Mouse (Mus musculus): ENCODE results near the gene Ankrd1.

The Ankrd1 gene

DNA sequence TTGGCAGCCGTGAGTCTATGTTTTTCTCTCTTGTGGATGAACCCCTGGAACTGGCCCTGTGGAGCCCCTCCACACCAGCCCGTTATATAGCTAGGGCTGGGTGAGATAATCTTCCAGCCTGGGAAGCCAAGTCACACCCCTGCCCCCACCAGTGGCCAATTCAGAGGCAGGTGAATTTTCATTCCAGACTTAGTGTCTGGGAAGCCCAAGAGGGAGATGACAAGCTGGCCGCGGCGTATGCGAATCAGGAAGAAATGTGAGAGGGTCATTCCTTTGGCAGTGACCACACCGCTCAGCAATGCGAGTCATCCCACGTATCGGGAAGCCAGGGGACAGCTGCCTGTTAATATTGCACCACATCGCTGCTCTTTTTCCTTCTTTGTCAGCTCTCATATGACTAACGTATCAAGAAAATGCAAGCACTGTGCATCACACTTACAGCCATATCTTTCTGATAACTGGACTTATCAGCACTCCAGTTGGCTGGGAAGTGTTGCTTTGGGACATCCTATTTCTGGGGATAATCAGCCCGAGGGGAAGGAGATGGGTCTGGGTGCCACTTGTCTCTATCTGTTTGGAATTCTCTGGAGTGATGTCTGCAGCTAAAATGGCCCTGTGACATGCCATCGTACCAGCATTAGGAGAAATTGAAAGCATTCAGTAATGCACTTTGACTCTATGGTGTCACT lies at the start of gene Ankrd1:
Gene Ankrd1, minus strand, starts transcription at position 317 of the 689 bp plus-strand sequence.
- no peak for DNase-seq

DNA sequence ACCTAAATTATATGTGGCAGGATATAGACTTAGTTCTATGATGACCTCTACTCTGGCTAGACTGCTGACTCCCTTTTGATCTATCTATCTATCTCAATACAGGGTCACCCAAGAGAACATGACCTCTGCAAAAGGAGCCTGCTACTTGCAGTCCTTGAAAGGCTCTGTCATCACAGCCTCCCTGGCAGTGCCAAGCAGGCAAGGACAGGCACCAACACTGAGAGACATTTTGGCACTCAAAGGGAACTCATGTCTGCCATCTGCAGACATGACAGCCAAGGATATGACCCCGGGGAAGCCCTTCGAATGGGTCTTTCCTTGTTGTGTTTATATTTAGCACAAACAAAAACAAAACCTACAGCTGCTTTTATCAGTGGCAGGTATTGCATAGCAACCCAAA lies 49.2 kb upstream of the Ankrd1 start:
- DNase-seq: no peak

DNA sequence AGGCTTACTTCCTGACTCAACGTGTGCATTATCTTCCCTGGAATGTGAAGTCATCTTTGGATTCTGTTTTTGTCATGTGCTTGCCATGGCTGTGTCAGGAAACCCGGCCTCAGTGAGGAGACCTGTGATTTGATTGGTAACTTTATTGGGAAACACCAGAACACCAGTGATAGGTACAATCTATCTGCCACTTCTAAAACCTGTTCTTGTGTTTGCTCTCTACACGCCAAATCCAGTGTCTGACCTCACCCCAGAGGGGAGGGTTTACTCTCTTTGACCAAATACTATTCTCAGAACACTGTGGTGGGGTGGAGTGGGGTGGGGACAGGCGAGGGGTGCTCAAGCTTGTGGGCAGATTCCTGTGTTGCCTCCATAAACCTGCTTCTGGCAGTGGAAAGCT lies 48.2 kb upstream of the Ankrd1 start:
- no peak for DNase-seq

DNA sequence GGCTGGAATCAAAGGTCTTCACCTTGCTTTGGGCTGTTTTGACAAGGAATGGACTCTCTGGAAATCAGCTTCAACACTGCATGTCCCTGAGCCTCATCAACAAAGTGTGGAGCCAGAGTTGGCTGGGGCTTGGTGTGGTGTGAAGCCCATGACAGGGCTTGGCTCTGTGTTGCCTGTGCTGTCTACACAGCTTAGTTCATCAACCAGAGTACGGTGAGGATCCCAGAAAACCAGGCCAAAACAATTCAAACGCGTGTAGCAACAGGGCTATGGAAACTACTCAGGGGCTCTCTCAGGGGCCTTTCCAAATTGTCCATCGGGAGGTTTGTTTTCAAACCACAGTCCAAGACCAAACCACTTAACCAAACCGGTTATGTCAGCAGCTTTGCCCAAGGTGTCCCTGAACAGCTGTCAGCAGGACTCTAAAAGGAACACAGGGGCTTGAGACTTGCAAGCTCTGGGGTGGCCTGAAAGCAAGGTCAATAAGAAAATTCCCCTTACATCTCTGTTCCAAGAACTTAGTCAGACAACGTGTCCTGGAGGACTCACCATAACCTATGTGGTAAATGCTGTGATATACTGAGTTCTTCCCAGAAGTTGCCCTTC lies 47.5 kb upstream of the Ankrd1 start:
- no peak for DNase-seq

DNA sequence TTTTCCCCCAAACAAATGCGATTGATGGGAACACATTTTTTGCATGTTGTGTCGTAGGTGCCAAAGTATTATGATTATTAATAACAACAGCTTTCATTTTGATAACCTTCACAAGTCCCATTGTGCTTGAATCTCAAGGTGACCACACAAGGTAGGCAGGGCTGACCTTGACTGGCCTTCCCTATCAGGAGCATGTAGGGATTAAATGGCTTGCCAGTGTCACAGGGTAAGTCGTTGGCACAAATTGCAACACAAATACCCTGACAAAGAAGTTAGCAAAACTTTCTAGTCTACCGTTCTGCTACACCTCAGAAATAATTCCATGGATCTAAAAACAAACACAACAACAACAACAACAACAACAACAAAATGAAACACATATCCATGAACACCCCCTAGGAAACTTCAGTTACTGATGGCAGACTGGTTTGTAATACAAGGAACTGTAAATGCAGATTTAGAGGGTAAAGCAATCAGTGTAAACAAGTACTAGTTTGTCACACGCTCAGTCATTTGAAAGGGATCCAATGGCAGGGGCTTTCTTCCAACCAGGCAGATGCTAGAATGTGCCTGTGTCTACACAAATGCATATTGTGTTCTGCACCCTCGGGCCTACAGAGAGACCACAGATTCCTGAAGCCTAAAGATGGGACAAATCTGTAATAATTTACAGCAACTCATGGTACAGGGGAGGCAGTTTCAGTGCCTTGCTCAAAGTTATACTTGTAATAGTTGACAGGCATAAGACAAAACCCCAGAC lies 46.7 kb upstream of the Ankrd1 start:
- DNase-seq: no peak

DNA sequence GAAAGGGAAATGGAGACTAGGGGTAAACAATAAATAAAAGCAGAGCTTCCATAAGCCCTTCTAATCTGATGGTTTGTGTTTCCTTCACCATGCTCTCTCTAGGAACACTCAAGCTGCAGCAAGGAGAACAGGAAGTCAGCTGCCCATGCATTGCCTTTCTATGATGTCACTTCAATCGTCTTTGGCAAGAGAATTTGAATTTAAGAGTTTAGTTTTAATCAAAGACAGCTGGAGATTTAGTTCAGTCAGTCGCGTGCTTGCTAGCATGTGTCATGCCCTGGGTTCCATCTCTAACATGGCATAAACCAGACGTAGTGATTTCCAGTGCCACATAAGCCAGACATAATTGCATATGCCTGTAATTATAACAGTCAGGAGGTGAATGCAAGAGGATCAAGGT lies 45.5 kb upstream of the Ankrd1 start:
- no peak for DNase-seq

DNA sequence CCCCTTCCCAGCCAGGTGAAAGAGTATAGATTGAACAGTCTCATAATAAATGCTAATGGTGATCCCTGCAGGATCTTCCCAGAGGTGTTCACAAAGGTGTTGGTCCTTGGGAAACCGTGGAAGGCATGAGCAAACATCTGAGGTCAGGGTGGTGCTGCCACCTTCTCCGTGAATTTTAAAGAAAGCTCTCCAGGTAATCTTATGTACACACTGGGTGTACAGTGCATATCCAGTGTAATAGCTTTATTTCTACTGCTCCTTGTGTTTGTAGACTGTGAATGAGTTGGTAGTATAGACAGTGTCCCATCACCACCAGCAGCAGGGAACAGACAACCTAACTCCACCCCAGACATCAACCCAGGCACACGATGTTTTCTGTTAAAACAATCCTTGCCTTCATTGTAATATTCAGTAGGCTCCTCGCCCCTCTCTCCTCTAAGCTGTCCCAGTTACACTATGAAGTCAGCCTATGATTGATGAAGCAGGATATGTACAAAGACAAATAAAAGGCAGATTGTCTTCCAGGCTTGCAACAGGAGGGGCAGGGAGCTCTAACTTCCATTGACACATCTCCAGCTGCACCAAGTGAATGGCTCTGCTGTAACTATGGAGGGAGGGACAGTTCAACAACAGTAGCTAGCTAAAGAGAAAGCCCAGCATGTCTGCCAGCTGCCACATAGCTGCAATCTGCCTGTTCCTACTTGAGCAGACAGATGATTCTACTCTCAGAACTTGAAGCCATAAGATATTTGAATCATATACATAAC lies 30.5 kb upstream of the Ankrd1 start:
- DNase-seq: no peak

DNA sequence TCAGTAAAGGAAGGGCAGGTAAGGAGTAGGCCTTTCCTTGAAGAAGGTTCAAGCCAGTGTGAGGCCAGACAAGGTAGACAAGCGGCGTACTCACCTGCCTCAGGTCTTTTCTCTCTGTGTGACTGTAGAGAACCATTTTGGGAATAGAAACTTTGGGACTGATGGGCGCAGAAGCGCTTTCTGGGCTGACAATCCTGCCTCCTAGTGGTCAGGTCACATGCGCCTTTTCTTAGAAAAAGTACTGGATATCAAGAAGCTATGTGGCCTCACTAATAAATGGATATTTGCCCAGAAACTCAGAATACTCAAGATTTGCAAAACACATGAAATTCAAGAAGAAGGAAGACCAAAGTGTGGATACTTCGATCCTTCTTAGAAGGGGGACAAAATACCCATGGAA lies 28.7 kb upstream of the Ankrd1 start:
- DNase-seq: no peak

DNA sequence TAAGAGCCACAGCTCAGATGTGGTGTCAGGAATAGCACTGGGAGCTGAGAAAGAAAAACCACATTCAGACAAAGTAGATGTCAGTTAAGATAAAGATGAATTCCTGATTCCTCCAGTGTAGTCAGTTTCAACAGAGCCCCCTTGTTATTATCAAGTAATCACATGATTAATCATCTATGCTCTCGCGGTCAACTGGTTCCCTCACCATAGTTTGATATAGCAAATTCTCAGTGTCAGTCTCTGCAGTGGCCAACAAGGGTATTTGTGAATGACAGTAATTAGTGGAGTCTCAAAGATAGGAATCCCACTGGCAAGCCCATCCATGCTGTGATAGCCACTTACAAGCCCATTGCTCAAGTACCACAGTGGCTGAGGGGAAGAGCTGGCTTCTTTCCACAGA lies 23.7 kb upstream of the Ankrd1 start:
- DNase-seq: no peak

DNA sequence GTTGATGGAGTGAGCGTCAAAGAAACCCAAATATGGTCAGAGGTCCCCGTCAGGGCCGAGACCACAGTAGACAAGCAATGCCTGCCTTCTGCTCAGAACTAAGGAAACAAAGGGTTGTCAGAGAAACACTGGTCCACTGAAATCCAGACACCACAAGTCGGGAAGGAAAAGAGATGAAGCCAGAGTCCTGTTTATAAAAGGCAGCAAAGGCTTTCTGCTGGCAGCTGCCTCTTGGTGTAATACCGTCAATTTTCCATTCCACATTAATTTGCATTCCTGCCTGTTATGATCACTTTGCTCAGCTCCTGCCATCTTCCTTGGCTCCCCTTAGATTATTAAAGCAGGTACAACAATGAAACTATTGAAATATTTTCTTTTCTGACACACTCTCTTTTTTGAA lies 13.8 kb upstream of the Ankrd1 start:
- DNase-seq: no peak

DNA sequence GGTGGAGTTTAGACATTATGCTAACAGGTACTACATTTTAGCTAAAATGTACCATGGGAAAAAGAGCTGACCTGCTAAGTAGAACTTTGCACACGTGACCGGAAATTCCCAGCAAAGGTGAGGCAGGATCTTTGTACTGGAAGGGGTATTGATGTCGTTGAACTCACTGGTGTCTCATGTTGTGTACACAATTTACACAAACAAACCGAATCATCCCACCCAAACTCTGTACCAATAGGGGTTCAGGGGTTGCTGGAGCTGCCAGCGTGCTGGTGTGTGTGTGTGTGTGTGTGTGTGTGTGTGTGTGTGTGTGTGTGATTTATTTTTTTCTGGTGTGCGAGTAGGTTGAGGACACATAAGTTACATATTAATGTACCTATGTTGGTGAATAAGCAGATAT lies 13.2 kb upstream of the Ankrd1 start:
- no peak for DNase-seq

DNA sequence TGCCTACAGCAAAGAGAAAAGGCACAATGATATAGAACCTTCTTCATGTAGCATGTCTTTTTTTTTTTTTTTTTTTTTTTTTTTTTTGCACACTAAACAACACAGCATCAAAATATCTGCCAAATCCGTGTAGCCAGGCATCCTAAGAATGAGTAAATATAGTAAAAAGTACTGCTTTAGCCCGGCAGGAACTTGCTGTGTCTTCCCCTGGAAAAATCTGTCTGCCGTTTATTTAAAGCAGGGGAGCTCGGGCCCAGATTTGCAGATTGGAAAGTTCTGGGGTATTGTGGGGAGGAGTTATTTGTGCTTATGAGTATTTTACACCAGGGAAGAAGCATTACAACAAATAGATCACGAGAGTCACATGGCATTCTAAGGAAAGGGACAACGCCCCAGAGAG lies 12.1 kb upstream of the Ankrd1 start:
- no peak for DNase-seq

DNA sequence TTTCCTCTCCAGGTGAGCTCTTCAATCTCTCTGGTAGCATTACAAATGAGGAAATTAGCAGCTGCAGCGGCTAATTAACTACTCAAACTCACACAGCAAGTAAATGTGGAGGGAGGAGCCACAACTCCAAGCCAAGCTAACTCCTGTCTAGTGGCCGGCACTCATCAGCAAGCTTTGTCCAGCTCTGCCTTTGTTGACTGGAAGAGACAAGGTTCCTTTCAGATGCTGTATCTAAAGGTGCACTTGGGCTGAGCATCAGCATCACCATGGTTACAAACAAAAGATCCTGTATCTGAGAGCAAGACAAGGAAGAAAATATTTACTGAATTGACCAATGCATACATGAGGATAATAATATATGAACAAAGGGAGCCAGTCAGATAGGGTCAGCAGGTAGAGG lies 10.3 kb upstream of the Ankrd1 start:
- DNase-seq: no peak

DNA sequence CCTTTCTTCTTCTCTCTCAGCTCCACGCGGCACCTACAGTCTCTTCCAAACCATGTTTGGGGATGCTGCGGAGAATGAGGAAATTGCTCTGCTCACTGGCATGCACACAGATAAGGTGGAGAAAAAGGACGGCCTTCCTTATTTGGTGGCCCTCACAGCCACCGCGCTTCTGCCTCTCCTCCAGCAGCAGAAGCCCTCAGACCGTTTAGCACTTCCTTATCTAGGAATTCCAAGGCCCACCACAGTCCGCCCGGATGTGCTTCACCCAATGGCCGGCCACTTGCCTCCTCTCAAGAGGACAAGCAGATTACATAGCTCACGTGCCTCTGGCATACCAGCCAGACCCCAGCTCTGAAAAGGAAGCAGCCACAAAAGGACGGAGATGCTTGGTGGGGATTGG lies 9.7 kb upstream of the Ankrd1 start:
- peak; percentile 49 for DNase-seq

DNA sequence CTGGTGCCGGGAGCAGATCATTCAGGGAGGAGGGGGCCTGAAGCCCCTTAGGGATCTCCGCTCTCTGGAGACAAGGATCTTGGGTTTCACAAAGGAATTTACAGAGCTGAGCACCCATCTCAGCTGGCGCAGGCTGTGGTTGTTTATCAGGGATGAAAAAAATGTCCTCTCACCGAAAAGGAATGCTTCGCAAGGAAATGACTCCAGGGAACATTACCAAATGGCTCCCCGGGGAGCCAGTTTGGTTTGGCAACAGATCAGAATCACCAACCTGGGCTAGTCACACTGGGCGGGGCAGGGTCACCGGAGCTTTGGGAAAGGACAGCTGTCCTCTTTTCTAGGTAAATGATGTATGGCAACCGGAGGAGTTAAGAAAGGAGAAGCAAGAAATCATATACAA lies 9.3 kb upstream of the Ankrd1 start:
- no peak for DNase-seq

DNA sequence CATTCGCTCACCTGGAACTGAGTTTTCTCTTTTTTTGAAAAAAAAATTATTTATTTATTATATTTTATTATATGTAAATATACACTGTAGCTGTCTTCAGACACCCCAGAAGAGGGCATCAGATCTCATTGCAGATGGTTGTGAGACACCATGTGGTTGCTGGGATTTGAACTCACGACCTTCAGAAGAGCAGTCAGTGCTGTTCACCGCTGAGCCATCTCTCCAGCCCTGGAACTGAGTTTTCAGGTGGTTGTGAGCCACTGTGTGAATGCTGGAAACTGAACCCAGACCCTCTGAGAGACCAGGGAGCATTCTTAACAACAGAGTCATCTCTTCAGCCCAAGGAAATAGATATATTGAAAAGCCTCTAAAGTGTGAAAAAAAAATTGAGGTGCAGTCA lies 8.5 kb upstream of the Ankrd1 start:
- no peak for DNase-seq

DNA sequence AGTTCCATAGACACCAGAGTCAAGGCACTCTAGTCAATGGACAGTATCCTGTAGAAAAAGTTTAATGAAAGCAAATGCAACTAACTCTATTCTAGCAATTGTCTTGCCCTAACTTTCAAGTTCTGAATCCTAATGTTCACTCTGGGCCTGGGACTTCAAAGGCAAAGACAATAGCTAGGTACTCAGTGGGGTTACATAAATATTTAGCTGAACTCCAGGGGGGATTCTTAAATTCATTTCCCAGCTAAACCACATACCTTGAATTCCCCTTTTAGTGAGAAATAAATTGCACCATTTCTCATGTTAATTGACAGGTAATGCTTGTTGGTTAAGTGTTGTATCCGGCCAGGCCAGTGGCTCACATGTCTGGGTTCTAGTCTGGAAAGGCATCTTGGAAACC lies 4.3 kb upstream of the Ankrd1 start:
- DNase-seq: no peak

DNA sequence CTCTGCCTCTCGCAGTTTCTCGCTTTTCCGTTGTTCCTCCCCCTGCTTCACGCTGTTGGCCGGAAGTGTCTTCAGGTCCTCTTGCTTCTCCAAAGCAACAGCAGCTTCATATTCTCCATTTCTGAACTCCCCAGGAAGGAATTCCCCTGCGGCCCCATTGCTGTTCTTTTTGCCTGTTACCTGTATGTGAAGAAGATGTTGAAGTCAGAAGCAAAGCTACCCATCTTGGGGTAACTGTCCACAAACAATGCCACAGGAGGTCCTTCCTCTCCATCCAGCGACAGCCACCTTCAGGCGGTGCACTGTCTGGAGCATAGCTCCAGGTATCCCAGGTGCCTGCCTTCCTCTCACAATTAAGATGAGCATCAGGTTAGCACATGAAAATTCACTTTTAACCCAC lies 680 bp downstream of the Ankrd1 start:
- DNase-seq: no peak

DNA sequence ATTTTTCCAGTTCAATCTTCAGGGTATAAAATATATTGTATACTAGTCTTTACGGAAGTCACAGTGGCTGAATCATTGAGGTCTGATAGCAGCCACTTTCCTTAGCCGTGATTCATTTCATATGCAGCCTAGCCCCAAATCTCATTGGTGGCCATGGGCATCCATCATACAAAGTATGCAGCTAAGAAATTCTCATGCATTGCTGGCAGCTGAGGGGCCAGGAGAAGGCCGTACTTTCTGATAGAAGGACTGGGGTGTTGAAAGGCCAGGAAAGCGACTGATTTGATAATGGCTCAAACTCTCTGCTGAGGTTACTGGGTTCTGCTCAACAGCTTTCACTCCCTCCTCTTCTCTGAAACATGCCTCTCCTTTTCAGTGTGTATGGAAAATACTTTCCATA lies 3.7 kb downstream of the Ankrd1 start:
- no peak for DNase-seq

DNA sequence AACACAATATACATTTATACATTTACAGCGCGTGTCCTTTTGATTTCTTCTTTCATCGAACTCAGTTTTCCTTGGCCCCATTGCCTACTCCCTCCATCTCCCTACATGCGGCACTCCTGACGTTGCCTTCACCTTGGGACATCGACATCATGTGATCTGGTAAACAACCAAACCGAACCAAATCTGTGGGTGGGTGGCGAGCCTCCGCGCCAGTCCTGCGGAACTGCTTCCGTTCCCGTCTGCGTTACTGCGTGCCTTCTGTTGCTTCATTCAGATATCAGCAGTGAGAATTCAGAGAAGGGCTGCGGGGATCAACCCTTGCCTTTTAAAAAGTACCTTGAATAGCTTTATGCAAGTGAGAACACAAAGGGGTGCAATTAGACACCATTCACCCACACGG lies 7.9 kb downstream of the Ankrd1 start:
- no peak for DNase-seq

DNA sequence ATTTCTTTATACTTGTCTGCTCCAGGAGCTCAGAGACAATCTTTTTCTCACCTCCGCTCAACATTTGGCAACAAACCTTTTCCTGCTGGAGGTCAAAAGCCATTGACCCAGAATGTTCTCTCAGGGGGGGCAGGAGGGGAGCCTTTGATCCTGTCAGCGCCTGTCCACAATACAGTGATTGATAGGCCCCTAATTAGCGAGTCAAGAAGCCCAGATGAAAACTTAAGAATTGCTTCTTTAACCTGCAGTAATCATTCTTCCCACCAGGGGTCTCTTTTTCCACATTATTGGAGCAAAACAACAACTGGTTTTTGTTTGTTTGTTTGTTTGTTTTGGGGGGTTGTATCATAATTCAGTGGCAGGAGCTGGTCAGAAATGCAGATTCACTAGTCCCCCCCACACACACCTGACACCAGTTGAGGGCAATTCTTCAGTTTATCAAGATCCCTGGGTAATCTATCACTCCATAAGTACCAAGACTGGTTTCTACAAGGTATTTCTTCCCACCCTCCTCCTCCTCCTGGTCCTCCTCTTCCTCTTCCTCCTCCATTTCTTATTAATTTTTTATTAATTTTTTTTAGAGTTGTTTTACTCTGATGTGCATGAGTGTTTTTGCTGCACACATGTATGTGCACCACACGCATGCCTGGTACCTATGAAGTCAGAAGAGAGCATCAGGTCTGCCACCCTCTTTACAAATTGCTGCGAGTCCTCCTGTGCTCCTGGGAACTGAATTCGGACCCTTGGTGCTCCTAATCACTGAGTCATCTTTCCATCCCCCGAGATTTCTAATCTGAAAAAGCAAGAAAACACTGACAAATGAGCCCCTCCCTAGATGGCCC lies 8.6 kb downstream of the Ankrd1 start:
- no peak for DNase-seq

DNA sequence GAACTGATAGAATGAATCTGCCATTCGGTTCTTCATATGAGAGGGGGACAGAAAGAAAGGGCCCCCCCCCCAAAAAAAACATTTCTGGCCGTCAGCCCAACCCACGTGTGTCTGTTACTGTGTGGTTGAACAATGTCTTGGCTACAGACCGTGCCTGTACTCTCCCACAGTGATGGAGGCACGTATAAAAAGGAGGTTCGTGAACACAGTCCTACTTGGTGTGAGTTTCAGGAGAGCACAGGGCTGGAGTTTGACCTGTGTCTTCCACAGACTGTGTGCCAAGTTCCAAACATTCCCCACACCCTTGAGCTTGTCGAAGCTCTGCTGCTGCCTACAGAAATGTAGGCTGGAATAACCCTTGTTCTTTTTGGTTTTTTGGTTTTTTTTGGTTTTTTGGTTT lies 9.4 kb downstream of the Ankrd1 start:
- no peak for DNase-seq

All from liver (tissue).